Mouse (Mus musculus) heart, postnatal 25 days (tissue): ENCODE measurements around the gene Cys1. TPM values are rescaled to one million over a fixed set of nuclear protein-coding genes. Genes with fewer than 3 reads are reported as not detected.
"Not testable (repeated sequence)": the region's sequence is repeated elsewhere in the genome, so short reads cannot be mapped to it uniquely, and the experiment has no call there.

Source experiments
- DNase-seq: peaks from one replicate; pipeline ENCODE4 v3.0.0; 2022; ENCODE audit warnings: low spot score
- intact Hi-C: fragments of 180-260 bp; cut with DNase I; formaldehyde crosslinking; loops from one replicate; pipeline ENCODE4 v1.15.1; 2025
- total RNA-seq, 2 experiments: library from RNA; stranded (reverse); gene quantifications; 2 replicates each; pipeline ENCODE4 v1.2.3; 2021

Gene Cys1
- total RNA-seq, 2 experiments from 2014 or later = 3.4 to 8.0 TPM

DNA sequence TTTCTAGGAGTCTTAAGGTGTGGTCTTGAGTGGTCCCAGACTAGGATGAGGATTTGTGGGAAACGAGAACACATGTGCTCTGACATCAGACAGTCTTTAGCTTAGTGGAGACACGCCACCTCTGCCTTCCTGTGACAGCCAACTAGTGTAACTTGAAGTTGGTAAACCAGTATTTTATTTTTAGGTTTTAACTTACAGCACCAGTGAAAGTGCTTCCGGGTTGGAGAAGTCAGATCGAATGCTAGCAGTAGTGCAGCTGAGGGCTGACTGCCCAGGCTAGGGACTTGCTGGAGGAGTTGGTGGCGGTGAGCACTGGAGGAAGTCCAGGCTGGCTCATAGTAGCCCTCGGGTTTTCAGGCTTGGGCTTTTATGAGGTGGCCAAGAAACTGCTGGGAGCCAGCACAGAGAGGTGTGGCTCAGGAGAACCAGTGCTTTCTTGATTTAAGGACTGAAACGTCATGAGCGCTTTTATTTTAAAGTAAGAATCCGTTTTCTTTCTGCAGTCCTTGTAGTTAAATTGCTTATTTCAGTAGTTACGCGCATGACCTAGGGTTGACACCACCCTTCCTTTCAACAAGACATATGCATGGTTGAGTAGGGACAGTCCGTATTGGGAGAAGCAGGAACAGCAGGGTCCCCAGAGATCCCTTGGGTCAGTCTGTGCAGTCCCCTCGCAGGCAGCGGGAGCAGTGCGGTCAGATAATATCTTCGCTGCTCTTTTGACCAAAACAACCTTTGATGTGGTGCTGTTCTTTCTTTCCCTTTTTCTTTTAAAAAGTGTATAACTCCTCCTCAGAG is 27.3 kb downstream of the Cys1 start:
- no peak for DNase-seq

GRCm38 (mm10) chr12:24651642-24652342 is 29.8 kb downstream of the Cys1 start:
- intact Hi-C loops = loop anchor here (2.0 kb wide), 2 partner anchors 19 to 47 kb away; no protein-coding TSS in a partner anchor
- DNase-seq = peak; percentile 95

More for the DNA sequence above, 27.3 kb downstream of the Cys1 start:
- intact Hi-C loops = loop anchor here (2.0 kb wide), 2 partner anchors 19 to 27 kb away; partner anchors contain the start of gene Cys1

DNA sequence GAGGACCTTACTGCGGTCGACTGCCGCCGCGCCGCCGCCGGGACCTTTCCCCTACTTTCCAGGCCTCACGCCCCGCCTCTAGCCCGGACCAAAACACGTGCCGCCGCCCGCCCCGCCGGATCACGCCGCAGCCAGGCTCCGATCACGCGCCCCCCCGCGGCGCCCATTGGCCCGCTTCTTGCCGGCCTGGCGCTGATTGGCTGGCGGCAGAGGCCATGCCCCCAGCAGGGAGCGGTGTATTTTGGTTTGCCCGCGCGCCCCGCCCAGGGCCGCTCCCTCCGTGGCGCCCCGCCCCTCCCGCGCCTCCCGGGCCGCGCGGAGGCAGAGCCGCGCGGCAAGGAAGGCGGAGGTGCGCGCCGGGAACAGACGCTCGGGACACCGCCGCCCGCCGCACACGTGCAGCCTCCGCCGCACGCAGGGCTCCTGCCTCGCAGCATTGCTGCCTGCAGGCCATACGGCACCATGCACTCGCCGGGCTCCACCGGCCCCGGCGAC is 30.5 kb downstream of the Cys1 start, which contains the start of gene Klf11:
TSS of gene Klf11 (plus strand) at position 212 of the 495 bp plus-strand sequence.
- peak; percentile 98 for DNase-seq
- intact Hi-C loops = loop anchor here (2.0 kb wide), 1 partner anchor 18 kb away; no protein-coding TSS in a partner anchor

DNA sequence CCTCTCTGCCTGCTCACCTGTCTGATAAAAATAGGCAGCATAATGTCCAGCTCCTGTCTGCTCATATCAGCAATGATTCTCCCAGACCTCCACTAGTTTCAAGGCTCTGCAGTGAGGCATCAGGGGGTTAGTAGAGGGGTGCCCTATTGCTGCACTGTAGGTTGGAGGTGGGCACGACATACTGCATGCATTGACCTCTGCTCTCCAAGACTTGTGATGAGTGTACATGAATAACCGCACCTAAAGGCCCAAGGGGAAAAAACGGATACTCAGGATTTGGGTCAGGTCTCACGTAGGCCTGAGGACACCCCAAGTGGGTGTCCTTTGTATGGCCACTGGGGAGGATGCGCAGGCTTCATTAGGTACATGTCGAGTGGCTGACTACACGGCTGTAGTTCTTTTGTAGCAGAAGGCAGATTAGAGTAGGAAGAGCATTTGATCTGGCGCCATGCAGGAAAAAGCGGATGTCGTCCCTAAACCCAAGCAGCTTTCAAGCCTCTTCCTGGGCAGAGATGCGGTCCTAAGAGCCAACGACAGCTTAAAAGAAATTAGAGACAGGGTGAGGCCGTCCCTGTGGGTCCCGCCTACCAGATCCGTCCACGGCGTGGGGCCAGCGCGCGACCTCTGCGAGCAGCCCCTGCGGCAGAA is 31.1 kb downstream of the Cys1 start:
- intact Hi-C loops = loop anchor here (2.0 kb wide), 1 partner anchor 18 kb away; no protein-coding TSS in a partner anchor
- no peak for DNase-seq

DNA sequence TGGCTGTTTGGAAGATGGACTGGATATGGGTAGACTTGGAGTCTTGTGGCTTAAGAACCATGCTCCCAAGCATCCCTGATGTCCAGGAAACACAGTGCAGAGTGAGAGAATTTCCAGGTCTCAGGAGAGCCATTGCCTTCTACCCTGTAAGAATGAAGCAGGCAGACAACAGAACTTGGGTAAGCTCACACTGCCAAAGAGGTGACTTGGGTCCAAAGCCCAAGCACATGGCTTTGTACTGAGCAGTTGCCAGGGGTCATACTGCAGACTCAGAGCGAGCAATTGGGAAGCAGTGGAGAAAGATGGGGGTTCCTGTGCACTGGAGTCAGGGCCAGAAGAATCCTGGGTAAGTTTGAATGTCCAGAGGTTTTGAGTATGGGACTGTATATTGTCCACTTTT is 33.5 kb downstream of the Cys1 start:
- no peak for DNase-seq
- intact Hi-C loops = no loop called here

- intact Hi-C loops = no loop called here
- no peak for DNase-seq
These were observed 35.7 kb downstream of the Cys1 start for GRCm38 (mm10) chr12:24645901-24646300.

DNA sequence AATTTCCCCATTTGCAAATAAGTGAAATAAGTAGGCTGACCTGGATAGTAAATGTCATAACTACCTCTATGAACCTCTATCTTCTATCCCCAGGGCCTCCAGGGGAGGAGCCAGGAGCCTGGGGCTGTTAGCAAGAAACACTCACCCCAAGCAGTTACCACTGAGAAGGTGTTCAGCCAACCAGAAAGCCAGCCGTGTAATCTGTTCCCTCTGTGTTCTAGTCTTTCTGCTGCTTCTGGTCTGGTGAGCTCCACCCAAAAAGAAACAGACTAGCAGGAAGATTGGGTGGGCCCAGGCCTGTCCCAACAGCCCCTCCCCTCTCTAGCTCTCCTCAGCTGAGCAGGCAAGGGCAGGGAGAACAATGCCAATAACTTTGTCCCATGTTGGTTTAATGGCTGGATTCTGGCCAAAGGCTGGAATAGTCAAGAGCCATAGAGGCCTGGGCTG is 37.5 kb downstream of the Cys1 start:
- intact Hi-C loops = no loop called here

DNA sequence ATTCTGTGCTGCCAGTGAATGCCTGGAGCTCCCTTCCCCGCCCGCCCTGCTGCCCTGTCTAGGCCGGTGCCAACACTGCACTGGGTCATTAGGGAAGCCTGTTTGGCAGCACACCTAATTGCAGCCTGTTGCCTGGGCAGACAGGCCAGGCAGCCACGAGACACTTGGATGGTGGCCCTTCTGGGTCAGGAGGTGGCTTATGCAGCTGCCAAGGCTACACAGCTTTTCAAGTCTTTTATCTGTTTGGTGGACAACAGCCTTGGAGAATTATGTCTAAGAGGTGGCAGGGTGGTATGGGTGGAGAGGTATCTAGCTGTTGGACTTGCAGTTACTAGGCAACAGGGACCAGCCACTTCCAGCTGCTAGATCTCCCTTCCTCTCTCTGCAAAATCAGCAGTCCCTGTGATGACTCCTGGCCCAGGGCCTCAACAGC is 39.2 kb downstream of the Cys1 start:
- peak; percentile 57 for DNase-seq
- intact Hi-C loops = no loop called here

More for the DNA sequence above, 37.5 kb downstream of the Cys1 start:
- DNase-seq = no peak

DNA sequence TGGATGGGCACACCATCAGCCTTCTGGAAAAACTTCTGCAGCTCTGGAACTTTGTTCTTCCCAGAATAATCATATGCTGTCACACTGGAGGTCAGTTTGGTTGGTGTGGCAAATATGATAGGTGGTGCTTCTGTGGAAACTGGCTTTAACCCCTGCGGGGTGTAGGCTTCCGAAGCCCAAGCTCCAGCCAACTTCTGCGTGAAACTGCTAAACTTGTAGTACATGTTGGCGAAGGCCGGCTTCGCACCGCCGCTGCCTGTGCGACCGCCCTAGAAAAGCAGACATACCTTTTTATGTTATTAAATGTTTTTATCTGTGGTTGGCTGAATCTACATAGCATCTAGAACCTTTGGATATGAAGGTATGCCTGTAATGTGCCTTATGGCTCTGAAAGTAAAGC is 42.8 kb downstream of the Cys1 start:
- intact Hi-C loops, DNase-seq: not testable (repeated sequence)

DNA sequence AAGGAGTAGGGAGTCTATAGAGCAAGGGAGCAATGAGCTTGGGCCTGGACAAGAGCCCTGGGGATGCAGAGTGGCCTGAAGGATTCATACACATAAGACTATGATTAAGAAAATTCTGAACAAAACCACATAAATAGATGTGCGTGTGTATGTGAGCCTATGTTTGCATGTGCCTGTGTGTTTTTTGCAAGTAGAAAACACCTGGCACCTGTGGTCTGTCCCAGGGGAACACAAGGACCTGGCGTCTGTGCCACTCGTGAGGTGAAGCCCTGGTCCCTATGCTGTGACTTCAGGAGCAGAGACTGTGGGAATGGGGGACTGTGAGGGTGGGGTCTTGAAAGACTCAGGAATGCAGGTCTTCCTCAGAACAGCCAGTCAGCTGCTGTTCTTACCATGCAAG is 47.0 kb downstream of the Cys1 start:
- intact Hi-C loops = no loop called here

GRCm38 (mm10) chr12:24634212-24634611 is 47.4 kb downstream of the Cys1 start:
- intact Hi-C loops = no loop called here
- no peak for DNase-seq

More for the DNA sequence above, 47.0 kb downstream of the Cys1 start:
- DNase-seq = no peak

DNA sequence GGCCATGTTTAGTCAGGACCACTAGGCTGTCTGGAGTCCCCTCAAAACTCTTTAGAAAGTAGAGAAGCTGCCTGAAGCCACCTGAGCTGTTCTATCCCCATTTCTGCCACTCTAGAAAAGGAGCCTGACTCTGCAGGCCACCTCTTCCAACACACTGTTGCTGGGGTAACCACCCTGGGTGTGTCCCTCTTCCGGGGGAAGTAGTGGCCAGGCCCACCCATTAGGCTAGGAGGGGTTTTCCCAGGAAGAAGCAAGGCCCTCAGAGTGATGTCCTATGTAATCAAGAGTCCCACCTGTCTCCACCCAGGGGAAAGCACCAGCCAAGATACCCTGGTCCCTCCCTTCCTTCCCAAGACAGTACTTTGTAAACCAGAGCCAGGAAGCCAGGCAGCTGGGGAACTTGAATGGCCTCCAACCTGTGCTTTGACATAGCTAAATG is 47.8 kb downstream of the Cys1 start:
- intact Hi-C loops = loop anchor here (2.0 kb wide), 1 partner anchor 17 kb away; the partner anchor contains the start of gene Klf11
- peak; percentile 67 for DNase-seq

DNA sequence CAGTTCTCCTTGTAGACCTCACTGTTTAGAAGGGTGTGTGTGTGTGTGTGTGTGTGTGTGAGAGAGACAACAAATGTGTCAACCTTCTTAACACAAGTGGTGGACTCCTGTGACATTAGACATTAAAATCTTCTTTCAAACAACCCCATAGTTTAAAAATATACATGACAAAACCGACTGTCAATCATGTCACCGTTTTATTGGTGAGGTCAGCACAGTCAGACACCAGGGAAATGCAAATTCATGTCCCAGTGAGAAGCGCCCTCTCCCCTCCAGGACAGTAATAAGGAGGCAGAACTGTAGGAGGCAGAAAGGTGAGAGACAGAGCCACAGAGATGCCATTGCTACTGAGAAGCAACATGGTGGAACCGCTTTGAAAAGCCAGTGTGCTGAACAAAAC is 49.2 kb downstream of the Cys1 start:
- DNase-seq = no peak
- intact Hi-C loops = loop anchor here (2.0 kb wide), 1 partner anchor 18 kb away; the partner anchor contains the start of gene Klf11

DNA sequence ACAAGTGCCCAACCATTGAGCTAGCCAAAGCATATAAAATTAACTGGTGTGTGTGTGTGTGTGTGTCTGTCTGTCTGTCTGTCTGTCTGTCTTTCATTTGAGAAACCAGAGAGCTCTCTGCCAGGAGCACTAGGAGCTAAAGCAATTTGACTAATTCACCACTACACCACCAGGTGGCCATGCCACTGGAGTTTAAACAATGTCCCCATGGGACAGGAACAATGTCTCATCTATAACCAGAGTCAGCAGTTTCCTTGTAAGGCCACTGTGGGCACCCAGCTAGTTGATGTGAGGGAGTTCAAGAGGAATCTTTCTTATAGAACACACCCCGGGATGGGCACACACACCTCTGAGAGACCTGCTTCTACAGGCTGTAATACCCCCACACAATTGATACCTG is 51.4 kb downstream of the Cys1 start:
- intact Hi-C loops = no loop called here
- peak; percentile 17 for DNase-seq

- no peak for DNase-seq
- intact Hi-C loops = loop anchor here (5.0 kb wide), 1 partner anchor 70 kb away; no protein-coding TSS in a partner anchor
These were observed 54.4 kb downstream of the Cys1 start for GRCm38 (mm10) chr12:24627215-24627614.

GRCm38 (mm10) chr12:24626401-24626800 is 55.2 kb downstream of the Cys1 start:
- intact Hi-C loops = loop anchor here (5.0 kb wide), 1 partner anchor 71 kb away; no protein-coding TSS in a partner anchor
- DNase-seq = no peak

DNA sequence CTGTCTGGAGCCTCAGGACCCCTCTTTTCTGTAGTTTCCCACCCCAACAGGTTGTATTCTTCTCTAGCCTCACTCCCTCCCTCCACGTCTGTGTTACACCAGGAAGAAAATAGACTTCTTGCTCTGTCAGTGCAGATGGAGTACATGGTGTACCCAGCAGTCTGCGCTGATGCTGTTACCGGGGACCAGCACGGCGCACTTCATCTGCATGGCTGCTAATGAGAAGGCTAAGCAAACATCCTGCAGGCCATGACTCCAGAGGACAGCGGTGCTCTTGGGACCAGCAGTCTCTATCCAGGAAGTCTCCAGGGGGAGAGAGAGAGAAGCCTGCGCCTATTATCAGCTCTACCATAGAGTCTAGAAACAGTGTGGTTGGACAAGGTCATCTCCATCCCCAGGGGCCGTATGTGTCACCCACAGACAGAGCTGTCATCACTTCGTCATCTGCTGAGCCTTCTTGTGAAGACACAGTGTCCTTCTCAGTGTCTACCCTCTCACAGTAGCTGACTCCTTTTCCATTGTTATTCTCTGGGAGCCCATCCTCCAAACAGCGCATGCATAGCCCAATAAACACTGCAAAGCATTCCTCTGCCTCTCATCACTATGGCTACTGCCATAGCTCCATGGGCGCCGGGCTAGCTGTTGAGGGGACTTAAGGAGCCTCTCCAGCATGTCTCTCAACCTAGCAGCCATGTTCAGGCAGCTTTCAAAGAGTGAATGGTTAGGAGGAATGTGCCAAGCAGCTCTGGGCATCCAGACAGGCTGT is 57.9 kb downstream of the Cys1 start:
- intact Hi-C loops = no loop called here
- no peak for DNase-seq

- intact Hi-C loops = no loop called here
- DNase-seq = no peak
These were observed 62.2 kb downstream of the Cys1 start for GRCm38 (mm10) chr12:24619436-24619835.
